Mouse (Mus musculus) CH12.LX (cell line): ENCODE results near the gene Zfp617.

Experiments
- CTCF ChIP-seq, 2 experiments: IDR thresholded peaks in 1 of 2; conservative IDR thresholded peaks in 1 of 2; 2 replicates each; pipeline ENCODE4 v1.5.1; 2011 to 2012; ENCODE audit warnings: low read depth in 2 of 2, low read length in 2 of 2, improper control_type of control experiment in 1 of 2, inconsistent platforms in 1 of 2, mild to moderate bottlenecking in 1 of 2, moderate library complexity in 1 of 2
- ELF1 ChIP-seq: IDR thresholded peaks from 2 replicates; pipeline ENCODE4 v1.6.1; 2014; ENCODE audit warnings: low read depth, mild to moderate bottlenecking, inconsistent platforms, low read length, improper control_type of control experiment
- EP300 ChIP-seq: IDR thresholded peaks from 2 replicates; pipeline ENCODE4 v1.6.1; 2011; ENCODE audit warnings: low read length, improper control_type of control experiment
- JUND ChIP-seq: conservative IDR thresholded peaks from 2 replicates; pipeline ENCODE4 v1.6.1; 2011; ENCODE audit warnings: low read depth, low read length, improper control_type of control experiment
- MAX ChIP-seq: IDR thresholded peaks from 2 replicates; pipeline ENCODE4 v1.6.1; 2011; ENCODE audit warnings: low read length, improper control_type of control experiment
- MAZ ChIP-seq: IDR thresholded peaks from 2 replicates; pipeline ENCODE4 v1.6.1; 2012; ENCODE audit warnings: low read depth, mild to moderate bottlenecking, inconsistent platforms, low read length, improper control_type of control experiment, moderate library complexity
- POLR2A ChIP-seq: IDR thresholded peaks from 2 replicates; pipeline ENCODE4 v1.6.1; 2011; ENCODE audit warnings: low read depth, mild to moderate bottlenecking, improper control_type of control experiment, low read length
- TCF12 ChIP-seq: IDR thresholded peaks from 2 replicates; pipeline ENCODE4 v1.6.1; 2014; ENCODE audit warnings: low read depth, mild to moderate bottlenecking, inconsistent platforms, low read length, improper control_type of control experiment
- USF1 ChIP-seq: IDR thresholded peaks from 2 replicates; pipeline ENCODE4 v1.6.1; 2014; ENCODE audit warnings: low read depth, mild to moderate bottlenecking, inconsistent platforms, low read length, improper control_type of control experiment
- ZC3H11A ChIP-seq: IDR thresholded peaks from 2 replicates; pipeline ENCODE4 v1.6.1; 2012; ENCODE audit warnings: low read depth, mild to moderate bottlenecking, inconsistent platforms, low read length, improper control_type of control experiment
- ZNF384 ChIP-seq: IDR thresholded peaks from 2 replicates; pipeline ENCODE4 v1.6.1; 2012; ENCODE audit warnings: low read depth, low read length, improper control_type of control experiment, inconsistent platforms

GRCm38 (mm10) chr8:71964051-71964450 lies 55.6 kb downstream of the Zfp617 start:
- TF ChIP-seq MAZ: no peak
- no peak for TF ChIP-seq POLR2A
- no peak for TF ChIP-seq ELF1
- no peak for TF ChIP-seq EP300
- no peak for TF ChIP-seq MAX
- no peak for TF ChIP-seq ZNF384
- TF ChIP-seq TCF12: no peak
- no peak for TF ChIP-seq ZC3H11A
- no peak for TF ChIP-seq JUND
- no peak for TF ChIP-seq CTCF (conservative IDR thresholded peaks at IDR 0.05 in 1 of 2, IDR thresholded peaks at IDR 0.05 in 1 of 2; ENCODE audit: low read depth in 2 of 2, low read length in 2 of 2)
- TF ChIP-seq USF1: no peak
